Mouse (Mus musculus): Measurements from ENCODE around the gene St6galnac5. TPM values are rescaled to one million over a fixed set of nuclear protein-coding genes. Genes with fewer than 3 reads are reported as not detected.

The St6galnac5 gene
- polyA plus RNA-seq, 1 experiment from 2014 or later = 0.96 TPM

- no peak overlapping the region for H3K9ac ChIP-seq (ENCODE audit: low read length)
- no peaks in the 10 kb centered on the region for H3K36me3 ChIP-seq (ENCODE audit: control insufficient read depth, insufficient read depth, low read length)
- no peak for ATAC-seq (ENCODE audit: insufficient number of reproducible peaks, low FRiP score, low TSS enrichment, low read depth)
- 84% methylated on average over 11 of the region's 11 CpGs for WGBS
- no peak overlapping the region for H3K4me3 ChIP-seq (ENCODE audit: low read depth, low read length)
- no peaks in the 10 kb centered on the region for H3K27me3 ChIP-seq (ENCODE audit: control insufficient read depth, insufficient read depth, low read length)
- H3K9me3 ChIP-seq (ENCODE audit: control insufficient read depth, low read length) = no peaks in the 10 kb centered on the region
- H3K4me1 ChIP-seq (ENCODE audit: control insufficient read depth, insufficient read depth, low read length) = no peaks in the 10 kb centered on the region
- no peak overlapping the region for H3K4me2 ChIP-seq (ENCODE audit: low read depth, severe bottlenecking)
- H3K27ac ChIP-seq (replicated peaks; ENCODE audit: low read depth, low read length) = no peak overlapping the region
- no peak for DNase-seq (ENCODE audit: low spot score)
Measured at GRCm38 (mm10) chr3:152947031-152947640, 34.9 kb downstream of the St6galnac5 start.

GRCm38 (mm10) chr3:152944766-152945165 lies 37.3 kb downstream of the St6galnac5 start:
- 81% methylated on average over 3 of the region's 3 CpGs for WGBS
- Histone ChIP-seq H3K4me1 (ENCODE audit: control insufficient read depth, insufficient read depth, low read length) (no peaks in the 10 kb centered on the region), H3K9me3 (ENCODE audit: control insufficient read depth, low read length) (no peaks in the 10 kb centered on the region), H3K36me3 (ENCODE audit: control insufficient read depth, insufficient read depth, low read length) (no peaks in the 10 kb centered on the region), H3K27me3 (ENCODE audit: control insufficient read depth, insufficient read depth, low read length) (no peaks in the 10 kb centered on the region), H3K4me2 (ENCODE audit: low read depth, severe bottlenecking) (no peak overlapping the region), H3K27ac (replicated peaks; ENCODE audit: low read depth, low read length) (no peak overlapping the region), H3K9ac (ENCODE audit: low read length) (no peak overlapping the region), H3K4me3 (ENCODE audit: low read depth, low read length) (no peak overlapping the region)
- ATAC-seq (ENCODE audit: insufficient number of reproducible peaks, low FRiP score, low TSS enrichment, low read depth) (no peak), DNase-seq (ENCODE audit: low spot score) (no peak)

- no peak overlapping the region for H3K4me2 ChIP-seq (ENCODE audit: low read depth, severe bottlenecking)
- ATAC-seq (ENCODE audit: insufficient number of reproducible peaks, low FRiP score, low TSS enrichment, low read depth) (0 out of 2 replicates have a peak, but pooled peaks have one; percentile 26), DNase-seq (ENCODE audit: low spot score) (no peak)
- H3K27ac ChIP-seq (replicated peaks; ENCODE audit: low read depth, low read length) = no peak overlapping the region
- 84% methylated on average over 11 of the region's 11 CpGs for WGBS
- H3K4me3 ChIP-seq (ENCODE audit: low read depth, low read length) = no peak overlapping the region
- H3K9ac ChIP-seq (ENCODE audit: low read length) = no peak overlapping the region
- no peaks in the 10 kb centered on the region for H3K9me3 ChIP-seq (ENCODE audit: control insufficient read depth, low read length)
- no peaks in the 10 kb centered on the region for H3K4me1 ChIP-seq (ENCODE audit: control insufficient read depth, insufficient read depth, low read length)
- no peaks in the 10 kb centered on the region for H3K27me3 ChIP-seq (ENCODE audit: control insufficient read depth, insufficient read depth, low read length)
- no peaks in the 10 kb centered on the region for H3K36me3 ChIP-seq (ENCODE audit: control insufficient read depth, insufficient read depth, low read length)
Measured at GRCm38 (mm10) chr3:152942985-152943384, 39.1 kb downstream of the St6galnac5 start.

GRCm38 (mm10) chr3:152941671-152942070 lies 40.4 kb downstream of the St6galnac5 start:
- H3K4me1 ChIP-seq (ENCODE audit: control insufficient read depth, insufficient read depth, low read length) = no peaks in the 10 kb centered on the region
- no peak overlapping the region for H3K4me2 ChIP-seq (ENCODE audit: low read depth, severe bottlenecking)
- H3K27me3 ChIP-seq (ENCODE audit: control insufficient read depth, insufficient read depth, low read length) = no peaks in the 10 kb centered on the region
- no peak for ATAC-seq (ENCODE audit: insufficient number of reproducible peaks, low FRiP score, low TSS enrichment, low read depth)
- DNase-seq (ENCODE audit: low spot score) = no peak
- H3K9ac ChIP-seq (ENCODE audit: low read length) = no peak overlapping the region
- H3K4me3 ChIP-seq (ENCODE audit: low read depth, low read length) = no peak overlapping the region
- no peak overlapping the region for H3K27ac ChIP-seq (replicated peaks; ENCODE audit: low read depth, low read length)
- no peaks in the 10 kb centered on the region for H3K9me3 ChIP-seq (ENCODE audit: control insufficient read depth, low read length)
- no peaks in the 10 kb centered on the region for H3K36me3 ChIP-seq (ENCODE audit: control insufficient read depth, insufficient read depth, low read length)
- WGBS = 81% methylated on average over 5 of the region's 5 CpGs

- 94% methylated on average over 3 of the region's 3 CpGs for WGBS
- H3K9me3 ChIP-seq (ENCODE audit: control insufficient read depth, low read length) = no peaks in the 10 kb centered on the region
- DNase-seq (ENCODE audit: low spot score) (no peak), ATAC-seq (ENCODE audit: insufficient number of reproducible peaks, low FRiP score, low TSS enrichment, low read depth) (no peak)
- no peaks in the 10 kb centered on the region for H3K4me1 ChIP-seq (ENCODE audit: control insufficient read depth, insufficient read depth, low read length)
- no peak overlapping the region for H3K4me2 ChIP-seq (ENCODE audit: low read depth, severe bottlenecking)
- no peak overlapping the region for H3K27ac ChIP-seq (replicated peaks; ENCODE audit: low read depth, low read length)
- H3K4me3 ChIP-seq (ENCODE audit: low read depth, low read length) = no peak overlapping the region
- no peaks in the 10 kb centered on the region for H3K36me3 ChIP-seq (ENCODE audit: control insufficient read depth, insufficient read depth, low read length)
- H3K27me3 ChIP-seq (ENCODE audit: control insufficient read depth, insufficient read depth, low read length) = no peaks in the 10 kb centered on the region
- H3K9ac ChIP-seq (ENCODE audit: low read length) = no peak overlapping the region
Measured at GRCm38 (mm10) chr3:152936313-152936712, 45.7 kb downstream of the St6galnac5 start.

- Histone ChIP-seq H3K4me1 (ENCODE audit: control insufficient read depth, insufficient read depth, low read length) (peaks cover 1% of the 10 kb centered on the region; the same call in 1 of the 2 replicates), H3K36me3 (ENCODE audit: control insufficient read depth, insufficient read depth, low read length) (no peaks in the 10 kb centered on the region), H3K9ac (ENCODE audit: low read length) (no peak overlapping the region), H3K27ac (replicated peaks; ENCODE audit: low read depth, low read length) (no peak overlapping the region), H3K9me3 (ENCODE audit: control insufficient read depth, low read length) (no peaks in the 10 kb centered on the region), H3K27me3 (ENCODE audit: control insufficient read depth, insufficient read depth, low read length) (no peaks in the 10 kb centered on the region), H3K4me2 (ENCODE audit: low read depth, severe bottlenecking) (no peak overlapping the region), H3K4me3 (ENCODE audit: low read depth, low read length) (no peak overlapping the region)
- DNase-seq (ENCODE audit: low spot score) = no peak
- 96% methylated on average over 3 of the region's 3 CpGs for WGBS
- ATAC-seq (ENCODE audit: insufficient number of reproducible peaks, low FRiP score, low TSS enrichment, low read depth) = no peak
Measured at GRCm38 (mm10) chr3:152933737-152934136, 48.3 kb downstream of the St6galnac5 start.

- Histone ChIP-seq H3K9me3 (ENCODE audit: control insufficient read depth, low read length) (no peaks in the 10 kb centered on the region), H3K4me3 (ENCODE audit: low read depth, low read length) (no peak overlapping the region), H3K27me3 (ENCODE audit: control insufficient read depth, insufficient read depth, low read length) (no peaks in the 10 kb centered on the region), H3K4me2 (ENCODE audit: low read depth, severe bottlenecking) (no peak overlapping the region), H3K36me3 (ENCODE audit: control insufficient read depth, insufficient read depth, low read length) (no peaks in the 10 kb centered on the region), H3K9ac (ENCODE audit: low read length) (no peak overlapping the region), H3K27ac (replicated peaks; ENCODE audit: low read depth, low read length) (no peak overlapping the region), H3K4me1 (ENCODE audit: control insufficient read depth, insufficient read depth, low read length) (peaks cover 5% of the 10 kb centered on the region; the same call in 1 of the 2 replicates)
- DNase-seq (ENCODE audit: low spot score) (no peak), ATAC-seq (ENCODE audit: insufficient number of reproducible peaks, low FRiP score, low TSS enrichment, low read depth) (no peak)
- WGBS = 93% methylated on average over 2 of the region's 2 CpGs
Measured at GRCm38 (mm10) chr3:152932544-152932943, 49.5 kb downstream of the St6galnac5 start.

- no peak overlapping the region for H3K27ac ChIP-seq (replicated peaks; ENCODE audit: low read depth, low read length)
- peaks cover 5% of the 10 kb centered on the region; the same call in 1 of the 2 replicates for H3K4me1 ChIP-seq (ENCODE audit: control insufficient read depth, insufficient read depth, low read length)
- H3K27me3 ChIP-seq (ENCODE audit: control insufficient read depth, insufficient read depth, low read length) = no peaks in the 10 kb centered on the region
- H3K9ac ChIP-seq (ENCODE audit: low read length) = no peak overlapping the region
- 85% methylated on average over 4 of the region's 4 CpGs for WGBS
- H3K36me3 ChIP-seq (ENCODE audit: control insufficient read depth, insufficient read depth, low read length) = no peaks in the 10 kb centered on the region
- H3K4me2 ChIP-seq (ENCODE audit: low read depth, severe bottlenecking) = no peak overlapping the region
- no peak overlapping the region for H3K4me3 ChIP-seq (ENCODE audit: low read depth, low read length)
- DNase-seq (ENCODE audit: low spot score) (no peak), ATAC-seq (ENCODE audit: insufficient number of reproducible peaks, low FRiP score, low TSS enrichment, low read depth) (no peak)
- no peaks in the 10 kb centered on the region for H3K9me3 ChIP-seq (ENCODE audit: control insufficient read depth, low read length)
Measured at GRCm38 (mm10) chr3:152932096-152932495, 50.0 kb downstream of the St6galnac5 start.

- H3K4me2 ChIP-seq (ENCODE audit: low read depth, severe bottlenecking) = no peak overlapping the region
- no peak for DNase-seq (ENCODE audit: low spot score)
- 78% methylated on average over 3 of the region's 3 CpGs for WGBS
- H3K9me3 ChIP-seq (ENCODE audit: control insufficient read depth, low read length) = no peaks in the 10 kb centered on the region
- H3K4me1 ChIP-seq (ENCODE audit: control insufficient read depth, insufficient read depth, low read length) = peaks cover 5% of the 10 kb centered on the region; the same call in 1 of the 2 replicates
- H3K36me3 ChIP-seq (ENCODE audit: control insufficient read depth, insufficient read depth, low read length) = no peaks in the 10 kb centered on the region
- H3K27ac ChIP-seq (replicated peaks; ENCODE audit: low read depth, low read length) = no peak overlapping the region
- ATAC-seq (ENCODE audit: insufficient number of reproducible peaks, low FRiP score, low TSS enrichment, low read depth) = no peak
- H3K4me3 ChIP-seq (ENCODE audit: low read depth, low read length) = no peak overlapping the region
- H3K9ac ChIP-seq (ENCODE audit: low read length) = no peak overlapping the region
- H3K27me3 ChIP-seq (ENCODE audit: control insufficient read depth, insufficient read depth, low read length) = no peaks in the 10 kb centered on the region
Measured at GRCm38 (mm10) chr3:152931354-152931753, 50.7 kb downstream of the St6galnac5 start.

All from limb, embryonic 11.5 days (tissue).